Mouse (Mus musculus) midbrain, postnatal 0 days (tissue): Measurements from ENCODE around the gene Sipa1l1. TPM values are rescaled to one million over a fixed set of nuclear protein-coding genes. Genes with fewer than 3 reads are reported as not detected.
A peak's percentile ranks its signal among the peaks of the same experiment; 100 is the strongest.

Experiments used
- ATAC-seq: fragments of 200-750 bp; cut with Nextera tagmentation; 2 replicates; pipeline ENCODE4 v1.8.0; 2017; ENCODE audit warnings: moderate number of reproducible peaks, mild to moderate bottlenecking, moderate TSS enrichment, moderate library complexity; ENCODE audit not compliant: low FRiP score
- DNase-seq: peaks from one replicate; pipeline ENCODE4 v3.0.0-alpha.2; 2015; ENCODE audit warnings: low spot score
- H3K27ac ChIP-seq: fragments of 300-500 bp; sonication (generic); 2 replicates; pipeline ENCODE4 v1.5.1; 2014; ENCODE audit warnings: low read depth, mild to moderate bottlenecking, low read length, mixed read lengths
- H3K27me3 ChIP-seq: fragments of 300-500 bp; sonication (generic); 2 replicates; pipeline ENCODE4 v1.6.1; 2014; ENCODE audit warnings: low read length, control low read depth, mixed read lengths; ENCODE audit not compliant: insufficient read depth
- H3K36me3 ChIP-seq: fragments of 300-500 bp; sonication (generic); 2 replicates; pipeline ENCODE4 v1.6.1; 2014; ENCODE audit warnings: low read length, control low read depth, mixed read lengths; ENCODE audit not compliant: insufficient read depth
- H3K4me1 ChIP-seq: fragments of 300-500 bp; sonication (generic); 2 replicates; pipeline ENCODE4 v1.6.1; 2014; ENCODE audit warnings: mild to moderate bottlenecking, control low read depth, antibody characterized with exemption, low read length, mixed read lengths; ENCODE audit not compliant: insufficient read depth
- H3K4me2 ChIP-seq: fragments of 300-500 bp; sonication (generic); 2 replicates; pipeline ENCODE4 v1.6.1; 2014; ENCODE audit warnings: low read depth, mild to moderate bottlenecking, low read length, mixed read lengths; ENCODE audit not compliant: poor library complexity, severe bottlenecking
- H3K4me3 ChIP-seq: fragments of 300-500 bp; sonication (generic); 2 replicates; pipeline ENCODE4 v1.5.1; 2014; ENCODE audit warnings: low read depth, mild to moderate bottlenecking, low read length, moderate library complexity
- H3K9ac ChIP-seq: fragments of 300-500 bp; sonication (generic); replicated peaks from 2 replicates; pipeline ENCODE4 v1.6.1; 2014; ENCODE audit warnings: mild to moderate bottlenecking, low read length, moderate library complexity, mixed read lengths; ENCODE audit not compliant: poor library complexity, severe bottlenecking
- H3K9me3 ChIP-seq: fragments of 300-500 bp; sonication (generic); 2 replicates; pipeline ENCODE4 v1.6.1; 2016; ENCODE audit warnings: low read length, control low read depth
- CTCF ChIP-seq: IDR thresholded peaks from 2 replicates; pipeline ENCODE4 v1.5.1; 2016; ENCODE audit warnings: antibody characterized with exemption, mild to moderate bottlenecking
- WGBS: fragments of 180-500 bp; shearing (Covaris S2); extraction: QIAGEN DNeasy Blood & Tissue Kit; methylation state at CpG from one replicate; pipeline ENCODE4 v1.1.7; 2014; 5-methylcytosine and 5-hydroxymethylcytosine counted together
- polyA plus RNA-seq: library from polyadenylated mRNA; unstranded; fragments of >200 nt; fragmentation: Nextera tagmentation; extraction: Ambion mirVana; gene quantifications from 2 replicates; pipeline ENCODE4 v1.2.1, GENCODE M21; 2015
- total RNA-seq: library from RNA; depleted of rRNA; stranded (reverse); fragments of >200 nt; gene quantifications from 2 replicates; pipeline ENCODE4 v1.2.3, GENCODE M21; 2014

Gene Sipa1l1
- total and polyA plus RNA-seq, 2 experiments from 2014 or later, result 7.1 to 22.2 TPM

DNA sequence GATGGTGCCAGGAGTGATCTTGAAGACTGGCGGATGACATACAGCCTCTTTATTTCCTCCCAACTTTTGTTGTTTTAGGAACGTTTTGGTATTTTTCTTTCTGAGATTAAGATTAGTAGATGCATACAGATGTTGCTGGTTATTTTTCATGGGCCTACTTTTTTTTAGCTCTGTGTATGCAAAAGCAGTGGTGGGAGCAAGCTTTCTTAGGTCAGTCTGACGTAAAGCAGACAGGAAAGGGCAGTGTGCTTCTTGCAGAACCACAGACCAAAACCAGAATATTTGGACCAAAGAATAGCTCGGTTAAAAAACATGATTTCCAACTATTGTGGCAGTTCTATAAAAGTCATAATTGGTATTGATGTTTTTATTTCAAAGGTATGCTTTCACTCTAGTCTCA is 226.1 kb downstream of the Sipa1l1 start:
- no peak overlapping the region for H3K9ac ChIP-seq
- H3K4me1 ChIP-seq, result 0 out of 2 replicates have a peak, but pooled peaks cover 3% of the 10 kb centered on the region
- H3K4me3 ChIP-seq, result no peak overlapping the region
- ATAC-seq (no peak), DNase-seq (no peak)
- H3K27me3 ChIP-seq, result no peaks in the 10 kb centered on the region
- no peak overlapping the region for H3K27ac ChIP-seq
- 88% methylated on average over 4 of the region's 4 CpGs for WGBS
- H3K9me3 ChIP-seq, result no peaks in the 10 kb centered on the region
- no peaks in the 10 kb centered on the region for H3K36me3 ChIP-seq
- no peak for TF ChIP-seq CTCF
- no peak overlapping the region for H3K4me2 ChIP-seq

DNA sequence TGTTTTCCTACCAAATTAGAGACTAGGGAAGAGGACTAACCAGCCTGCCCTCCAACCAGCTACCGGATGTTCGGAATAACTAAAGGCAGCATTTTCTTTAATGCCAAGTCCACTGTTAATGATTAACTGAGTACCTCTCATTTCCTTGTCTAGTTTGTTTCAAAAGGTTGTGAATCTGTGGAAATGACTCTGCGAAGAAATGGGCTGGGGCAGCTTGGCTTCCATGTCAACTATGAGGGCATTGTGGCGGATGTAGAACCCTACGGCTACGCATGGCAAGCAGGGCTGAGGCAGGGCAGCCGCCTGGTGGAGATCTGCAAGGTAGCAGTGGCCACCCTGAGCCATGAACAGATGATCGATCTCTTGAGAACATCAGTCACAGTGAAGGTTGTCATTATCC is 228.1 kb downstream of the Sipa1l1 start:
- ATAC-seq, result no peak
- WGBS, result 87% methylated on average over 8 of the region's 8 CpGs
- Histone ChIP-seq H3K9me3 (no peaks in the 10 kb centered on the region), H3K27me3 (no peaks in the 10 kb centered on the region), H3K4me1 (0 out of 2 replicates have a peak, but pooled peaks cover 3% of the 10 kb centered on the region), H3K4me3 (no peak overlapping the region), H3K36me3 (no peaks in the 10 kb centered on the region), H3K4me2 (no peak overlapping the region), H3K9ac (no peak overlapping the region), H3K27ac (no peak overlapping the region)
- no peak for TF ChIP-seq CTCF
- no peak for DNase-seq

DNA sequence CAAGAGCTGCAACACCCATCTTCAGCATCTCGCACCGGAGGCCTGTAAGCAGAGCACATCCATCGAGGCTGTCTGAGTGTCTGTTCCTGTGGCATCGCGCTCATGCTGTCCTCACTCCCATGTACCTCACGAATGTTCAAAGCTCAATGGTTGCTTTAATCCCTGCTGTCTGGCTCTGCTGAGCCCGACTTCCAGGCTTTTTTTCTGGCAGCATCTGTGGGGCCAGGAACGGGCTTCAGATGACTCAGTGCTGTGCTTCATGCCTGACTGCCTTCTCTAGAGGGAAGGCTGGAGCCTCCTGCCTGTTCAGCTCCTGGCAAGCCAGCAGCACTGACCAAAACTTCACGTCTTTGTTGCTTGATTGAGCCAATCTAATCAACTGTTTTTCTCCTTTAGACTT is 228.6 kb downstream of the Sipa1l1 start:
- no peak for ATAC-seq
- H3K36me3 ChIP-seq, result no peaks in the 10 kb centered on the region
- H3K4me3 ChIP-seq, result no peak overlapping the region
- no peak for TF ChIP-seq CTCF
- no peak overlapping the region for H3K9ac ChIP-seq
- DNase-seq, result peak; percentile 53
- 0 out of 2 replicates have a peak, but pooled peaks cover 3% of the 10 kb centered on the region for H3K4me1 ChIP-seq
- no peaks in the 10 kb centered on the region for H3K27me3 ChIP-seq
- no peak overlapping the region for H3K27ac ChIP-seq
- no peaks in the 10 kb centered on the region for H3K9me3 ChIP-seq
- no peak overlapping the region for H3K4me2 ChIP-seq
- 35% methylated on average over 9 of the region's 9 CpGs for WGBS

DNA sequence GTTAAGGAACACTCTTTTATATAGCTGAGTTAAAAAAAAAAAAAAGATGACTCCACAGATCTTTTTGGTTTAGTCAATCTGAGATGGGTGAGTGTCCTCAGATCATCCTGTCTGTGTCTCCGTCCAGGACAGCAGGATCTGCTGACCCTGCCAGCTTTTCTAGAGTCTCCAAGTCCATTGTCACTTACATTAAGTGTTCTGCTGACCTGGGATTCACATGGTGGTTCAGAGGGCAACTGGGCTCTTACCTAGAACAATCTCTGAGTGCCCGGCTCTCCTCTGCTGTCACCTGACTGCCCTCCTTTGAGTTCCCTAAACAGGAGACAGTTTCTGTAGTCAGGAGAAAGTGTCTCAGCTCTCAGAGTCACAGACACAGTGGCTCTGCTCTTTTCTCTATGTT is 229.8 kb downstream of the Sipa1l1 start:
- 93% methylated on average over 2 of the region's 2 CpGs for WGBS
- no peak for TF ChIP-seq CTCF

DNA sequence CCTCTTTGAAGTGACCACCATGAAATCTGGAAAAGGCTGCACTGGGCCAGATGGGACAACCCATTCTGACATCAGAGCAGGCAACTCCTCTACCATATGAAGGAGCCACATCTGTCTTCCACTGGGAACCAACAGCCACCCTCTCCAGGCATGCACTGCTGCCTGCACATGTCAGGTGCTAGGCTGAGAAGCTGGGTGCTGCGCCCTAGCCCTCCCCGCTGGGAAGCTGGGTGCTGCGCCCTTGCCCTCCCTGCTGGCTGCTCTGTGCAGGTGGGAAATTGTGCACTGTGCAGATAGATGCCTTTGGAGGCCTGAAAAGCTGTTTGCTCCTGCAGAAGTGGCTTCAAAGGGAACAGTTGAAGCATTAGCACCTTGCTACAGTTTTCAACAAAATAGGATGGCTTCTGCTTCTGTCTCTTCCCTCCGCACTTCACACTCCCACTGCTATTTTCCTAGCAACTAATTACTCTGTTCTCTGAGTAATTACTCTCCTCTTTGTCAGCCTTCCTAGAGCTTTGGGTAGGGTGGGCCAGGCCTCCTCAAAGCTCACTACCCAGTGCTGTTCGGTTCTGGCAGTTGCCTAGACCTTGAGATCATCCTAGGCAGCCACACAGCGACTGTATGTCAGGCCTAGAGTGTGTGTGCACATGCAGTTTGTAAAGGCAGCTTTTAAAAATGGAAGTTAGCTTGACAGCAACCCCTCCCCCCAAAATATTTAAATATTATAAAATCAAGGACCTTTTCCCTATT is 231.0 kb downstream of the Sipa1l1 start:
- Histone ChIP-seq H3K27me3 (no peaks in the 10 kb centered on the region), H3K36me3 (no peaks in the 10 kb centered on the region), H3K4me2 (no peak overlapping the region), H3K9me3 (no peaks in the 10 kb centered on the region), H3K27ac (no peak overlapping the region), H3K4me3 (no peak overlapping the region), H3K9ac (no peak overlapping the region), H3K4me1 (0 out of 2 replicates have a peak, but pooled peaks cover 3% of the 10 kb centered on the region)
- 86% methylated on average over 6 of the region's 6 CpGs for WGBS
- ATAC-seq, result no peak
- no peak for TF ChIP-seq CTCF
- no peak for DNase-seq

More for the DNA sequence above, 229.8 kb downstream of the Sipa1l1 start:
- no peak for DNase-seq
- no peak for ATAC-seq
- H3K27ac ChIP-seq, result no peak overlapping the region
- no peaks in the 10 kb centered on the region for H3K36me3 ChIP-seq
- 0 out of 2 replicates have a peak, but pooled peaks cover 3% of the 10 kb centered on the region for H3K4me1 ChIP-seq
- H3K27me3 ChIP-seq, result no peaks in the 10 kb centered on the region
- H3K4me2 ChIP-seq, result no peak overlapping the region
- H3K9me3 ChIP-seq, result no peaks in the 10 kb centered on the region
- H3K4me3 ChIP-seq, result no peak overlapping the region
- no peak overlapping the region for H3K9ac ChIP-seq

DNA sequence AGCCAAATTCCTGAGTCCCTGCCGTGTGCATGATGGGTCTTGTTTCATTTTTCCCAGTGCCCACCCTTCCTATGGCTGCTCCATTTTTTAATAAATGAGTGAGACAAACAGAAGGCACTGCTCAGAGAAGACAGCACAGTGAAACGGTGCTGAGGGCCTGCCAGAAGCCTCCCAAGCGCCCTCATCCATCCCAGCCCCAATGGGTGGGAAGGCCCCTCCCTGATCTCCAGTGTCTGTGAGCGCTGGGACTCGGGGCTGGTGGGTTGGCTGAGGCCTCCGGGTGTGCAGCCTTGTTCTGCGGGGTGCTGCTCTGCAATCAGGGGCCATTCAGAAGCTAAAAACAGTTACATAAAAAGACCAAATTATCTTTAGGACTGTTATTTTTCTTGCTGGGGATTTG is 231.7 kb downstream of the Sipa1l1 start:
- H3K9ac ChIP-seq, result no peak overlapping the region
- no peak for DNase-seq
- no peak overlapping the region for H3K27ac ChIP-seq
- 0 out of 2 replicates have a peak, but pooled peaks cover 3% of the 10 kb centered on the region for H3K4me1 ChIP-seq
- 78% methylated on average over 7 of the region's 7 CpGs for WGBS
- H3K4me2 ChIP-seq, result no peak overlapping the region
- TF ChIP-seq CTCF, result no peak
- no peaks in the 10 kb centered on the region for H3K36me3 ChIP-seq
- no peak overlapping the region for H3K4me3 ChIP-seq
- ATAC-seq, result no peak
- no peaks in the 10 kb centered on the region for H3K9me3 ChIP-seq
- H3K27me3 ChIP-seq, result no peaks in the 10 kb centered on the region
